Mouse (Mus musculus) liver, postnatal 0 days (tissue): ENCODE measurements around the gene Megf9.

Experiments used
- CTCF ChIP-seq: sonication (generic); IDR thresholded peaks from 2 replicates; pipeline ENCODE4 v1.5.1; 2016; ENCODE audit warnings: antibody characterized with exemption, low read depth
- EP300 ChIP-seq: IDR thresholded peaks from 2 replicates; pipeline ENCODE4 v1.6.1; 2016; ENCODE audit warnings: antibody characterized with exemption, low read depth, mild to moderate bottlenecking

DNA sequence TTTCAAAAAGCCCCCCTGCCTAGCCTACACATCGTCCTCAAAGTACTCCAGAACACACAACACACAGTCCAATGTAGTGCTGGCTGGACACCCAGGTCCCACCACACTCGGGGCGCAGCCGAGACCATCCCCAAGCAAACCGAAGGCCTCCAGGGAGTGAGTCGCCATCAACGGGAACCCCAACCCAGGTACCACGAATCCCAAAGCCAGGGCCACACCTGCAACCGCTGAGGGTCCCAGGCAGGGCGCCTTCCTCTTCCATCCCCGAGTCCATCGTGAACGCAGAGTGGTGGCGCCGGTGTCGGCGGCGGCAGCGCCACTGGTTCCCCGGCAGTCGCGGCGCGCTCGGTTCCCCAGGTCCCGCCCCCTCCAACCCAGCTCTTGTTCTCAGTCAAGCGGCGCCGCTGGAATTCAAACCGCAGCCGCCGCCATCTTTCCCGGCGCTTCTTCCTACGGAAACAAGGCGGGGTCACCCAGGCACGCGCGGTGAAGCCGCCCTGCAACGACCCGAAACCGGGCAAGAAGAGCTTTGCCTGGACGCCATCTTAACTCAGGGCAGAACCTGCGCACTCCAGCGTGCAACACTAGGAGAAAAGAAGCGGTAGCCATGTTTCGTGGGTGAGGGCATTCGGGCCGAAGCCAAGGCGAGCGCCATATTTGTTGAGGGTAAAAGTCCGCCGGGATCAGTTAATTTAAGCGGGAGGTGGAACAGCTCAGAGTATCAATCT, 124.6 kb downstream of the Megf9 start, which contains the start of gene Cdk5rap2:
- TF ChIP-seq EP300 (peak; percentile 60; the same call in 1 of the 2 replicates), CTCF (peak; percentile 31)
